Mouse (Mus musculus) stomach, postnatal 0 days (tissue): ENCODE data around the gene Lgals7. TPM values are rescaled to one million over a fixed set of nuclear protein-coding genes. Genes with fewer than 3 reads are reported as not detected.
"Not testable (repeated sequence)": the region's sequence is repeated elsewhere in the genome, so short reads cannot be mapped to it uniquely, and the experiment has no call there.

Source experiments
- ATAC-seq: fragments of 200-750 bp; cut with Nextera tagmentation; 2 replicates; pipeline ENCODE4 v1.8.0; 2017; ENCODE audit not compliant: low FRiP score, low TSS enrichment
- DNase-seq: peaks from one replicate; pipeline ENCODE4 v3.0.0-alpha.2; 2016; ENCODE audit warnings: low spot score
- H3K27ac ChIP-seq: fragments of 300-500 bp; sonication (generic); replicated peaks from 2 replicates; pipeline ENCODE4 v1.5.1; 2014; ENCODE audit warnings: mild to moderate bottlenecking, control low read depth
- H3K27me3 ChIP-seq: fragments of 300-500 bp; sonication (generic); 2 replicates; pipeline ENCODE4 v1.6.1; 2014; ENCODE audit warnings: low read length; ENCODE audit not compliant: control insufficient read depth, insufficient read depth
- H3K36me3 ChIP-seq: fragments of 300-500 bp; sonication (generic); 2 replicates; pipeline ENCODE4 v1.6.1; 2014; ENCODE audit warnings: low read length, mixed read lengths; ENCODE audit not compliant: control insufficient read depth, insufficient read depth
- H3K4me1 ChIP-seq: fragments of 300-500 bp; sonication (generic); replicated peaks from 2 replicates; pipeline ENCODE4 v1.6.1; 2014; ENCODE audit warnings: antibody characterized with exemption; ENCODE audit not compliant: control insufficient read depth, insufficient read depth
- H3K4me2 ChIP-seq: fragments of 300-500 bp; sonication (generic); replicated peaks from 2 replicates; pipeline ENCODE4 v1.6.1; 2014; ENCODE audit warnings: low read depth, mild to moderate bottlenecking, control low read depth, moderate library complexity
- H3K4me3 ChIP-seq: fragments of 300-500 bp; sonication (generic); 2 replicates; pipeline ENCODE4 v1.5.1; 2014; ENCODE audit warnings: low read depth, low read length, control low read depth
- H3K9ac ChIP-seq: fragments of 300-500 bp; sonication (generic); 2 replicates; pipeline ENCODE4 v1.6.1; 2014; ENCODE audit warnings: mild to moderate bottlenecking, low read length, control low read depth, mixed read lengths
- H3K9me3 ChIP-seq: fragments of 300-500 bp; sonication (generic); 2 replicates; pipeline ENCODE4 v1.6.1; 2016; ENCODE audit warnings: low read length; ENCODE audit not compliant: control insufficient read depth
- CTCF ChIP-seq: IDR thresholded peaks from 2 replicates; pipeline ENCODE4 v1.5.1; 2016; ENCODE audit warnings: antibody characterized with exemption, low read depth, mild to moderate bottlenecking, moderate library complexity
- EP300 ChIP-seq: optimal IDR thresholded peaks from 2 replicates; pipeline ENCODE3; 2016; ENCODE audit warnings: antibody characterized with exemption
- WGBS: fragments of 180-500 bp; shearing (Covaris S2); extraction: QIAGEN DNeasy Blood & Tissue Kit; methylation state at CpG from one replicate; pipeline ENCODE4 v1.1.7; 2014; 5-methylcytosine and 5-hydroxymethylcytosine counted together
- polyA plus RNA-seq: library from polyadenylated mRNA; unstranded; fragments of >200 nt; fragmentation: Nextera tagmentation; extraction: Ambion mirVana; gene quantifications from 2 replicates; pipeline ENCODE4 v1.2.1, GENCODE M21; 2015

The Lgals7 gene
- polyA plus RNA-seq, 1 experiment from 2014 or later = 301 TPM

GRCm38 (mm10) chr7:28865481-28866300, 2.0 kb downstream of the Lgals7 start:
- peak overlapping the region; percentile 24; the same call in 1 of the 2 replicates for H3K4me3 ChIP-seq
- H3K27me3 ChIP-seq = no peaks in the 10 kb centered on the region
- no peaks in the 10 kb centered on the region for H3K36me3 ChIP-seq
- TF ChIP-seq CTCF = peak; percentile 49; the same call in 1 of the 2 replicates
- TF ChIP-seq EP300 = no peak
- H3K27ac ChIP-seq = peak overlapping the region; percentile 61
- no peaks in the 10 kb centered on the region for H3K9me3 ChIP-seq
- 36% methylated on average over 33 of the region's 33 CpGs for WGBS
- DNase-seq (peak; percentile 86), ATAC-seq (peak; percentile 53)
- H3K4me1 ChIP-seq = peaks cover 4% of the 10 kb centered on the region; the same call in 1 of the 2 replicates
- peak overlapping the region; percentile 39; the same call in 1 of the 2 replicates for H3K9ac ChIP-seq
- H3K4me2 ChIP-seq = peak overlapping the region; percentile 52

DNA sequence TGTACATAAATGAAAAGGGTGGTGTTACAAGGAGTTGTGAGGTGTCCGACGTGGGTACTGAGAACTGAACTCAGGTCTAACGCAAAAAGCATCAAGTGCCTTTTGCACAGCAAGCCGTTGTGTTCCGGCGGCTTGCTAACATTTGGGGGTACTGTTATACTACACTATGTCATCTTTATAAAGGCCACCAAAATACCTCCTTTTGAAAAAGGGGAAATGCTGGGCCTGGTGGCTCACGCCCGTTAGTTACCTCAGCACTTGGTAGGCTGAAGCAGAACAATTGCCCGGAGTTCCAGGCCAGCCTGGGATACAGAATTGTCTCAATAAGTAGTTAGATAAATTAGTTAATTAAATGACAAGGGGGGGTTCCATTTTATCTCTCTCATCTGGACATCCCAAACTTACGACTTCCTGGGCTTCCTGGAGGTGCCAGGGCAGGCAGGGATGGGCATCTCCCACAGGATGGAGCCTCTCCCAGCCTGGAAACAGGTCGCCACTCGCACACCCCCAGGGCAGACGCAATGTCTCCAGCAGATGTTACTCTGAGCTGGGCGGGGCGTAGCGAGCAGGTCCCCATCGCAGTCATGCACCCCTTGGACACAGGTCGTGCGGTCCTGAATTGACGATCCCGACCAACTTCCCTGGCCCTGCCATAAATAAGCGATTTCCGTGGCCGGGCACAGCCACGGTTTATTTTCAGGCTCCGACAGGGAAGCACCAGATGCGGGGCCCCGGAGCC, 3.3 kb downstream of the Lgals7 start:
- 80% methylated on average over 28 of the region's 28 CpGs for WGBS

GRCm38 (mm10) chr7:28867508-28868340, 4.1 kb downstream of the Lgals7 start:
- H3K36me3 ChIP-seq, H3K27me3 ChIP-seq, H3K9me3 ChIP-seq, H3K4me1 ChIP-seq: not testable (repeated sequence)
- TF ChIP-seq CTCF = peak; percentile 78
- H3K27ac ChIP-seq = peak overlapping the region; percentile 70
- peak overlapping the region; percentile 44; the same call in 1 of the 2 replicates for H3K4me2 ChIP-seq
- WGBS = 25% methylated on average over 23 of the region's 23 CpGs
- ATAC-seq = peak; percentile 50
- H3K4me3 ChIP-seq = 0 out of 2 replicates have a peak overlapping the region, but pooled peaks have one; percentile 14
- DNase-seq = peak; percentile 83
- peak overlapping the region; percentile 28; the same call in 1 of the 2 replicates for H3K9ac ChIP-seq

More for the DNA sequence above, 3.3 kb downstream of the Lgals7 start:
- Histone ChIP-seq H3K27ac (peak overlapping the region; percentile 70), H3K9ac (no peak overlapping the region; the same call in 1 of the 2 replicates), H3K27me3 (no peaks in the 10 kb centered on the region), H3K9me3 (no peaks in the 10 kb centered on the region), H3K36me3 (no peaks in the 10 kb centered on the region), H3K4me3 (no peak overlapping the region), H3K4me1 (peaks cover 4% of the 10 kb centered on the region; the same call in 1 of the 2 replicates), H3K4me2 (0 out of 2 replicates have a peak overlapping the region, but pooled peaks have one; percentile 44)
- TF ChIP-seq EP300 (no peak), CTCF (no peak)
- DNase-seq = no peak
- no peak for ATAC-seq

GRCm38 (mm10) chr7:28870901-28871664, 7.4 kb downstream of the Lgals7 start:
- DNase-seq (peak; percentile 56), ATAC-seq (peak; percentile 56; the same call in 1 of the 2 replicates)
- 79% methylated on average over 24 of the region's 24 CpGs for WGBS

DNA sequence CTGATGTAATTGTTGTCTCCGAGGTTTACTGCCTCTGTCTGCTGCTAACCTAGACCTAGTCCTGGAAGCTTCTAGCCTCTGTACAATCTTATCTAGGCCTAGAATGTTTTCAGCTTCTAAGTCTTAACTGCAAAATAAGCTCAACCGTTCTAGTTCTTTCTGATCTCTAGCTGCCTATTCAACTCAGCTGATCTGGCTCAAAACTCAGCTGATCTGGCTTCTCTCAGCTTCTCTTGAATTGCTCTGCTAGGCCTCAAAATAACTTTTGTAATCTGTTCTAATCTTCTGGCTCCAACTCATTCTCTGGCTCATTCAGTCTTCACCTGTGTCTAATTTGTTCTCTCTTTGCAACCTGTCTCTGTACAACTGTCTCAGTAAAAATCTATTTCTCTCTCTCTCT, 10.9 kb downstream of the Lgals7 start:
- no peaks in the 10 kb centered on the region for H3K4me1 ChIP-seq
- no peaks in the 10 kb centered on the region for H3K36me3 ChIP-seq
- 68% methylated on average over 2 of the region's 2 CpGs for WGBS
- H3K4me2 ChIP-seq = no peak overlapping the region
- no peak for TF ChIP-seq CTCF
- TF ChIP-seq EP300 = no peak
- no peak overlapping the region for H3K4me3 ChIP-seq
- no peaks in the 10 kb centered on the region for H3K9me3 ChIP-seq
- DNase-seq (no peak), ATAC-seq (no peak)
- no peak overlapping the region for H3K9ac ChIP-seq
- H3K27me3 ChIP-seq = no peaks in the 10 kb centered on the region
- H3K27ac ChIP-seq = no peak overlapping the region

More at GRCm38 (mm10) chr7:28870901-28871664, 7.4 kb downstream of the Lgals7 start:
- H3K9me3 ChIP-seq = no peaks in the 10 kb centered on the region
- no peak overlapping the region for H3K4me3 ChIP-seq
- TF ChIP-seq CTCF (no peak), EP300 (no peak)
- H3K36me3 ChIP-seq = no peaks in the 10 kb centered on the region
- H3K4me1 ChIP-seq = no peaks in the 10 kb centered on the region
- H3K27ac ChIP-seq = no peak overlapping the region
- no peak overlapping the region for H3K9ac ChIP-seq
- H3K27me3 ChIP-seq = no peaks in the 10 kb centered on the region
- H3K4me2 ChIP-seq = no peak overlapping the region
